Mouse (Mus musculus) myocyte (in vitro differentiated cells): Measurements from ENCODE around the gene Stk39.

Source experiments
- CEBPB ChIP-seq: IDR thresholded peaks from 2 replicates; pipeline ENCODE4 v1.6.1; 2011; ENCODE audit warnings: mild to moderate bottlenecking, moderate library complexity; ENCODE audit not compliant: poor library complexity, insufficient read depth, severe bottlenecking
- E2F4 ChIP-seq: IDR thresholded peaks from one replicate; pipeline ENCODE4 v1.6.1; 2011; ENCODE audit warnings: mild to moderate bottlenecking, control low read depth, moderate library complexity; ENCODE audit not compliant: insufficient read depth
- MAX ChIP-seq: IDR thresholded peaks from one replicate; pipeline ENCODE4 v1.6.1; 2011; ENCODE audit warnings: low read depth, mild to moderate bottlenecking, control low read depth
- MYOD1 ChIP-seq, 3 experiments: IDR thresholded peaks; one replicate each; pipeline ENCODE4 v1.6.1; 2011; ENCODE audit warnings: control low read depth in 2 of 3, low read depth in 2 of 3, mild to moderate bottlenecking in 2 of 3, moderate library complexity in 1 of 3; ENCODE audit not compliant: insufficient read length in 2 of 3, control insufficient read depth in 1 of 3
- MYOG ChIP-seq, 3 experiments: IDR thresholded peaks; one replicate each; pipeline ENCODE4 v1.6.1; 2011; ENCODE audit warnings: control low read depth in 2 of 3, low read depth in 2 of 3, mild to moderate bottlenecking in 2 of 3; ENCODE audit not compliant: insufficient read length in 2 of 3, control insufficient read depth in 1 of 3, insufficient read depth in 1 of 3
- POLR2A ChIP-seq: IDR thresholded peaks from one replicate; pipeline ENCODE4 v1.6.1; 2011; ENCODE audit warnings: low read depth, mild to moderate bottlenecking, control low read depth, moderate library complexity; ENCODE audit not compliant: insufficient read length
- POLR2AphosphoS2 ChIP-seq: IDR thresholded peaks from one replicate; pipeline ENCODE4 v1.6.1; 2011; ENCODE audit warnings: low read depth, control low read depth; ENCODE audit not compliant: insufficient read length
- SRF ChIP-seq: IDR thresholded peaks from one replicate; pipeline ENCODE4 v1.6.1; 2011; ENCODE audit warnings: low read depth; ENCODE audit not compliant: control insufficient read depth, insufficient read length
- TCF12 ChIP-seq: IDR thresholded peaks from one replicate; pipeline ENCODE4 v1.6.1; 2011; ENCODE audit warnings: mild to moderate bottlenecking, control low read depth; ENCODE audit not compliant: poor library complexity, insufficient read depth, severe bottlenecking
- TCF3 ChIP-seq: IDR thresholded peaks from one replicate; pipeline ENCODE4 v1.6.1; 2011; ENCODE audit warnings: low read depth, control low read depth; ENCODE audit not compliant: insufficient read length
- USF1 ChIP-seq: IDR thresholded peaks from one replicate; pipeline ENCODE4 v1.6.1; 2011; ENCODE audit warnings: low read depth, mild to moderate bottlenecking, control low read depth, moderate library complexity

GRCm38 (mm10) chr2:68472551-68472910 is 463 bp upstream of the Stk39 start:
- TF ChIP-seq POLR2AphosphoS2 (no peak), POLR2A (no peak), MAX (no peak), CEBPB (no peak), SRF (no peak), MYOG (IDR thresholded peaks at IDR 0.05; ENCODE audit: control insufficient read depth in 1 of 3, insufficient read depth in 1 of 3, insufficient read length in 2 of 3, low read depth in 2 of 3) (no peak), E2F4 (no peak), TCF3 (no peak), USF1 (no peak), MYOD1 (IDR thresholded peaks at IDR 0.05; ENCODE audit: control insufficient read depth in 1 of 3, insufficient read length in 2 of 3, low read depth in 2 of 3) (no peak), TCF12 (no peak)
